Mouse (Mus musculus) myocyte (in vitro differentiated cells): ENCODE results near the gene Kdelc2. TPM values are rescaled to one million over a fixed set of nuclear protein-coding genes. Genes with fewer than 3 reads are reported as not detected.

Source experiments
- H3K27me3 ChIP-seq: one replicate; pipeline ENCODE4 v1.6.1; 2011; ENCODE audit not compliant: control insufficient read depth, insufficient read depth, insufficient read length
- H3K36me3 ChIP-seq: one replicate; pipeline ENCODE4 v1.6.1; 2011; ENCODE audit not compliant: control insufficient read depth, insufficient read depth
- H3K4me2 ChIP-seq: one replicate; pipeline ENCODE4 v1.6.1; 2011; ENCODE audit warnings: low read depth, control low read depth
- H3K4me3 ChIP-seq: one replicate; pipeline ENCODE4 v1.5.1; 2011; ENCODE audit warnings: mild to moderate bottlenecking, control low read depth, moderate library complexity
- H3K79me2 ChIP-seq: one replicate; pipeline ENCODE4 v1.6.1; 2011; ENCODE audit not compliant: control insufficient read depth, insufficient read depth
- H3ac ChIP-seq: one replicate; pipeline ENCODE4 v1.6.1; 2011; ENCODE audit not compliant: control insufficient read depth, insufficient read length
- CEBPB ChIP-seq: IDR thresholded peaks from 2 replicates; pipeline ENCODE4 v1.6.1; 2011; ENCODE audit warnings: mild to moderate bottlenecking, moderate library complexity; ENCODE audit not compliant: poor library complexity, insufficient read depth, severe bottlenecking
- E2F4 ChIP-seq: IDR thresholded peaks from one replicate; pipeline ENCODE4 v1.6.1; 2011; ENCODE audit warnings: mild to moderate bottlenecking, control low read depth, moderate library complexity; ENCODE audit not compliant: insufficient read depth
- MAX ChIP-seq: IDR thresholded peaks from one replicate; pipeline ENCODE4 v1.6.1; 2011; ENCODE audit warnings: low read depth, mild to moderate bottlenecking, control low read depth
- MYOD1 ChIP-seq, 3 experiments: IDR thresholded peaks; one replicate each; pipeline ENCODE4 v1.6.1; 2011; ENCODE audit warnings: control low read depth in 2 of 3, low read depth in 2 of 3, mild to moderate bottlenecking in 2 of 3, moderate library complexity in 1 of 3; ENCODE audit not compliant: insufficient read length in 2 of 3, control insufficient read depth in 1 of 3
- MYOG ChIP-seq, 3 experiments: IDR thresholded peaks; one replicate each; pipeline ENCODE4 v1.6.1; 2011; ENCODE audit warnings: control low read depth in 2 of 3, low read depth in 2 of 3, mild to moderate bottlenecking in 2 of 3; ENCODE audit not compliant: insufficient read length in 2 of 3, control insufficient read depth in 1 of 3, insufficient read depth in 1 of 3
- POLR2A ChIP-seq: IDR thresholded peaks from one replicate; pipeline ENCODE4 v1.6.1; 2011; ENCODE audit warnings: low read depth, mild to moderate bottlenecking, control low read depth, moderate library complexity; ENCODE audit not compliant: insufficient read length
- POLR2AphosphoS2 ChIP-seq: IDR thresholded peaks from one replicate; pipeline ENCODE4 v1.6.1; 2011; ENCODE audit warnings: low read depth, control low read depth; ENCODE audit not compliant: insufficient read length
- REST ChIP-seq: IDR thresholded peaks from one replicate; pipeline ENCODE4 v1.6.1; 2011; ENCODE audit warnings: mild to moderate bottlenecking, control low read depth, moderate library complexity; ENCODE audit not compliant: insufficient read depth, insufficient read length
- SRF ChIP-seq: IDR thresholded peaks from one replicate; pipeline ENCODE4 v1.6.1; 2011; ENCODE audit warnings: low read depth; ENCODE audit not compliant: control insufficient read depth, insufficient read length
- TCF12 ChIP-seq: IDR thresholded peaks from one replicate; pipeline ENCODE4 v1.6.1; 2011; ENCODE audit warnings: mild to moderate bottlenecking, control low read depth; ENCODE audit not compliant: poor library complexity, insufficient read depth, severe bottlenecking
- TCF3 ChIP-seq: IDR thresholded peaks from one replicate; pipeline ENCODE4 v1.6.1; 2011; ENCODE audit warnings: low read depth, control low read depth; ENCODE audit not compliant: insufficient read length
- USF1 ChIP-seq: IDR thresholded peaks from one replicate; pipeline ENCODE4 v1.6.1; 2011; ENCODE audit warnings: low read depth, mild to moderate bottlenecking, control low read depth, moderate library complexity
- polyA plus RNA-seq: library from polyadenylated mRNA; unstranded; fragments of >200 nt; fragmentation: generic; extraction: Trizol; gene quantifications from one replicate; pipeline ENCODE4 v1.2.1, GENCODE M21; 2012; ENCODE audit warnings: missing spikeins

Kdelc2 gene
- polyA plus RNA-seq, result 4.5 TPM

- Histone ChIP-seq H3ac (peak within 1 kb of the TSS; percentile 86), H3K79me2 (peaks cover 4% of the 10 kb centered on the region), H3K27me3 (no peaks in the 10 kb centered on the region), H3K36me3 (no peaks in the 10 kb centered on the region), H3K4me3 (peak within 1 kb of the TSS; percentile 53), H3K4me2 (peak within 1 kb of the TSS; percentile 84)
- peak in 1 of 3 experiments; percentile 36 for TF ChIP-seq MYOD1 (IDR thresholded peaks at IDR 0.05; ENCODE audit: control insufficient read depth in 1 of 3, insufficient read length in 2 of 3, low read depth in 2 of 3)
- no peak for TF ChIP-seq CEBPB
- TF ChIP-seq POLR2A, result peak; percentile 73
- no peak for TF ChIP-seq TCF3
- no peak for TF ChIP-seq SRF
- TF ChIP-seq USF1, result peak; percentile 92
- TF ChIP-seq MYOG (IDR thresholded peaks at IDR 0.05; ENCODE audit: control insufficient read depth in 1 of 3, insufficient read depth in 1 of 3, insufficient read length in 2 of 3, low read depth in 2 of 3), result no peak
- no peak for TF ChIP-seq REST
- no peak for TF ChIP-seq E2F4
- no peak for TF ChIP-seq MAX
- peak; percentile 51 for TF ChIP-seq POLR2AphosphoS2
- no peak for TF ChIP-seq TCF12
These were observed at the start of gene Kdelc2 for GRCm38 (mm10) chr9:53383951-53384866. Gene Kdelc2, plus strand, starts transcription at chr9:53384025.

DNA sequence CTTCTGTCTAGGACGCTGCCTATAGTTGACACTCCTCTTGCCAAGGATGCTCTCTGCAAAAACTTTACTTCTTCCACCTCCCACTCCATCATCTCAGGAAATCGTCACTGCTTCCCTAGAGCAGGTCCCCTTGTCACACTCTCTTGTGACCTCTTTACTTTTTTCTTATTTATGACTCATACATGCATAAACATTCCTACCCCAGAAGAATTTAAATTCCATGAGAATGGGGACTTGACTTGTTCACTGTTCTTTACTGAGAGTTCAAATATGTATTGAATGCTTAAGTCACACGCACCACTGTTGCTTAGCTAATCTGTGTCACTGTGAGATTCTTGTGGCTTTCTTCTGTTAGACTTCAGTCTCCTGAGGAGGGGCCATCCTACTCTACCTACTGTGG is 48.7 kb upstream of the Kdelc2 start:
- no peaks in the 10 kb centered on the region for H3K79me2 ChIP-seq
- H3ac ChIP-seq, result no peak overlapping the region
- no peaks in the 10 kb centered on the region for H3K36me3 ChIP-seq
- H3K27me3 ChIP-seq, result no peaks in the 10 kb centered on the region
- no peak overlapping the region for H3K4me3 ChIP-seq
- no peak overlapping the region for H3K4me2 ChIP-seq
- no peak for TF ChIP-seq E2F4
- TF ChIP-seq MYOG (IDR thresholded peaks at IDR 0.05; ENCODE audit: control insufficient read depth in 1 of 3, insufficient read depth in 1 of 3, insufficient read length in 2 of 3, low read depth in 2 of 3), result no peak
- TF ChIP-seq MAX, result no peak
- no peak for TF ChIP-seq CEBPB
- no peak for TF ChIP-seq POLR2AphosphoS2
- no peak for TF ChIP-seq USF1

- Histone ChIP-seq H3K27me3 (peaks cover 11% of the 10 kb centered on the region), H3K4me2 (no peak overlapping the region), H3K36me3 (no peaks in the 10 kb centered on the region), H3K79me2 (no peaks in the 10 kb centered on the region), H3ac (no peak overlapping the region), H3K4me3 (no peak overlapping the region)
- TF ChIP-seq REST, result no peak
These were observed 44.2 kb upstream of the Kdelc2 start for GRCm38 (mm10) chr9:53339603-53340002.

GRCm38 (mm10) chr9:53340328-53340916 is 43.4 kb upstream of the Kdelc2 start:
- H3ac ChIP-seq, result no peak overlapping the region
- no peak for TF ChIP-seq MAX
- TF ChIP-seq REST, result no peak
- TF ChIP-seq TCF3, result no peak
- TF ChIP-seq MYOG (IDR thresholded peaks at IDR 0.05; ENCODE audit: control insufficient read depth in 1 of 3, insufficient read depth in 1 of 3, insufficient read length in 2 of 3, low read depth in 2 of 3), result no peak
- no peak for TF ChIP-seq E2F4
- TF ChIP-seq TCF12, result no peak
- no peak for TF ChIP-seq CEBPB
- no peak for TF ChIP-seq POLR2AphosphoS2
- TF ChIP-seq SRF, result no peak
- no peak for TF ChIP-seq POLR2A
- TF ChIP-seq USF1, result no peak
- TF ChIP-seq MYOD1 (IDR thresholded peaks at IDR 0.05; ENCODE audit: control insufficient read depth in 1 of 3, insufficient read length in 2 of 3, low read depth in 2 of 3), result no peak
- peak overlapping the region; percentile 30 for H3K4me2 ChIP-seq
- H3K27me3 ChIP-seq, result peaks cover 11% of the 10 kb centered on the region
- H3K36me3 ChIP-seq, result no peaks in the 10 kb centered on the region
- no peaks in the 10 kb centered on the region for H3K79me2 ChIP-seq
- H3K4me3 ChIP-seq, result no peak overlapping the region

GRCm38 (mm10) chr9:53340969-53341368 is 42.9 kb upstream of the Kdelc2 start:
- no peak overlapping the region for H3K4me3 ChIP-seq
- H3K36me3 ChIP-seq, result no peaks in the 10 kb centered on the region
- no peaks in the 10 kb centered on the region for H3K79me2 ChIP-seq
- no peak overlapping the region for H3ac ChIP-seq
- TF ChIP-seq CEBPB, result no peak
- no peak for TF ChIP-seq POLR2A
- TF ChIP-seq MAX, result no peak
- TF ChIP-seq SRF, result no peak
- no peak for TF ChIP-seq USF1
- H3K27me3 ChIP-seq, result peaks cover 11% of the 10 kb centered on the region
- H3K4me2 ChIP-seq, result peak overlapping the region; percentile 30
